Mouse (Mus musculus): ENCODE measurements around the gene Tfcp2. TPM values are rescaled to one million over a fixed set of nuclear protein-coding genes. Genes with fewer than 3 reads are reported as not detected.
A peak's percentile ranks its signal among the peaks of the same experiment; 100 is the strongest.

Gene Tfcp2
- polyA plus RNA-seq (2012; rRNA removed) (30.1 and 30.5 TPM in 2 replicates), polyA plus RNA-seq (2014; fragmentation: Nextera tagmentation; extraction: Ambion mirVana) (23.2 and 26.1 TPM in 2 replicates)

DNA sequence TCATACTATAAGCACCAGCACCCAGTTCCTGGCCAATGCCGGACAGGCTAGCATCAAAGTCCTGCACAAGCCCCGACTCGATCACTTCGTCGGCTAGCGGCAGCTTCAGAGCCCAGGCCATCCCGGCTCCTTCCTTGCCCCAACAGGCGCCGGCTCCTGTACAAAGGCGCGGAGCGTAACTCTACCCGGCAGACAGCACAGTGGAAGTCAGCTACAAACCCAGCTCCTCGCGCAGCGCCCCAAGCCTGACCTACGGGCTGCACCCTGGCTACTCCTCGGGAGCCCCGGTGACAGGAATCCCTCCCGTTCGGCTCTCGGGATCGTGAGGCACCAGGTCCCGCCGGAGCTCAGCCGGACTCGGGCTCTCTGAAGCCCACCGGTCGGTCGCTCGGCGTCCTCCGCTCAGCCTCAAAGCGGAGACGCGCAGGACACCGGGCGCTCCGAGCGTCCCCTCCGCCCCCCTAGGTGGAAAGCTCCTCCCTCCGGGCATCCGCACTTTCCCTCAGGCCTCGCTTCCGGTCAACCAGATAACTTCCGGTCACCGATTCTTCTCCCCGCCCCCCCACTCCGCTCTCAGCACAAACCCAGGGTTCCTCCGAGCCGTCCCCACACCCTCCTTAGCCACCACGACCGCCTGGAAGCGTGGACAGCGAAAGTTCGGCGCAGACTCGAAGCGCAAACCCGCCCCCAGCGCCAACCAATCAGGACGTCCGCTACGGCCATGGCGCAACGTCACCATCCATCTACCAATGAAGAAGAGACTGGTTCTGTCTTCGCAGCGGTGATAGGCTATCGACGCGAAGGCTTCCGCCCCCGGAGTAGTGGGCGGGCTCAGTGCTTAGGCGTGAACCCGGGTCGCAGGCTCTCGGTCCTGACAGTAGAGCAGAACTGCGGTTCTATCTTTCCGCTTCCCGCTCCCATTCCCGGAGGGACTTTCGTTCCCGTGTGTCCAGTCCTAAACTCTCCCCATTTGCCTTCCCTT is at the start of gene Tfcp2:
Gene Tfcp2 (minus strand): TSS at position 683 of the 982 bp plus-strand sequence.
- ATAC-seq (ENCODE audit: low FRiP score, low read depth) (peak; percentile 100), DNase-seq (ENCODE audit: low spot score) (peak; percentile 98)
- H3K4me3 ChIP-seq (replicated peaks; ENCODE audit: low read length), result peak within 1 kb of the TSS; percentile 89
- H3K36me3 ChIP-seq (ENCODE audit: control insufficient read depth, insufficient read depth, low read length), result peaks cover 21% of the 10 kb centered on the region
- H3K4me2 ChIP-seq (replicated peaks; ENCODE audit: low read depth, low read length, severe bottlenecking), result peak within 1 kb of the TSS; percentile 67
- WGBS, result under 1% methylated on average over 80 of the region's 84 CpGs
- peaks cover 4% of the 10 kb centered on the region for H3K4me1 ChIP-seq (ENCODE audit: control insufficient read depth, insufficient read depth, low read length)
- H3K9ac ChIP-seq (ENCODE audit: low read depth, low read length, severe bottlenecking), result peak within 1 kb of the TSS; percentile 88
- H3K27ac ChIP-seq (replicated peaks; ENCODE audit: low read depth, low read length), result peak within 1 kb of the TSS; percentile 81
- peak; percentile 45; the same call in 1 of the 2 replicates for TF ChIP-seq POLR2A (IDR thresholded peaks at IDR 0.05; ENCODE audit: borderline replicate concordance, extremely low read depth, insufficient read depth, insufficient read length)
- H3K27me3 ChIP-seq (ENCODE audit: control insufficient read depth, insufficient read depth, low read length), result no peaks in the 10 kb centered on the region
- H3K9me3 ChIP-seq (ENCODE audit: control insufficient read depth, low read length), result no peaks in the 10 kb centered on the region

- no peaks in the 10 kb centered on the region for H3K36me3 ChIP-seq (ENCODE audit: control insufficient read depth, insufficient read depth, low read length)
- no peaks in the 10 kb centered on the region for H3K9me3 ChIP-seq (ENCODE audit: control insufficient read depth, low read length)
- peaks cover 33% of the 10 kb centered on the region for H3K27me3 ChIP-seq (ENCODE audit: control insufficient read depth, insufficient read depth, low read length)
- H3K4me1 ChIP-seq (ENCODE audit: control insufficient read depth, insufficient read depth, low read length), result peaks cover 11% of the 10 kb centered on the region
- peak overlapping the region; percentile 75; the same call in 1 of the 2 replicates for H3K4me3 ChIP-seq (replicated peaks; ENCODE audit: low read length)
- no peak for TF ChIP-seq POLR2A (IDR thresholded peaks at IDR 0.05; ENCODE audit: borderline replicate concordance, extremely low read depth, insufficient read depth, insufficient read length)
- DNase-seq (ENCODE audit: low spot score) (no peak), ATAC-seq (ENCODE audit: low FRiP score, low read depth) (no peak)
- WGBS, result 14% methylated on average over 21 of the region's 21 CpGs
- no peak overlapping the region for H3K27ac ChIP-seq (replicated peaks; ENCODE audit: low read depth, low read length)
- H3K4me2 ChIP-seq (replicated peaks; ENCODE audit: low read depth, low read length, severe bottlenecking), result peak overlapping the region; percentile 97
- H3K9ac ChIP-seq (ENCODE audit: low read depth, low read length, severe bottlenecking), result no peak overlapping the region
Measured at GRCm38 (mm10) chr15:100600696-100601272, 49.0 kb upstream of the Tfcp2 start.

DNA sequence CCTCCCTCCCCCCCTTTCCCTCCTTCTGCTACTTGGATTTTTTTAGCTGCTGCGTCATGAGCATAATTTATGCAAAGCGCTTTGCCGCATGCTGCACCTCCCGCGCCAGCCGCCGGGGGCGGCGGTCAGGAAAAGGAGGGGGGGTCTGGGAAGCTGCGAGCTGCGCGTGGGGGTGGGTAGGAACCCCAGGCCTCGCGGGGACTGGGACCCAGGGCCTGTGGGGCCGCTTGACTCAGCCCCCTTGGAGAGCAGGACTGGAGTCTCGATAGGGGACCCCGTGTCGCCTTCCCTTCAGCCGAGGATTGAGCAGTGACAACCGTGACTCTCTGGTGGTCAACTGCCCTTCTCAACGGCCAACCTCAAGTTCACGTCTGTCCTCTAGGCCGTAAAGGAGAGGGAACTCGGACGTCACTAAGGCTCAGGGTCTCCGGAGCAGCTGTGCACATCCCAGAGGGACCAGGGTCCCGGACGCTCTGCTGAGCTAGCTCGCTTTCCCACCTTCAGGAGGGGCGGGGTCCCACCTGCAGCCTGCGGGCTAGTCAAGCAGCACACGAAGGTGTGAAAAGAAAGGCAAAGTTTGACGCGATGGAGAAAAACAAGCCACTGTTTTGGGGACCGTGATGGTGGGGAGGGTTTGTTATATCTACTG is 48.4 kb upstream of the Tfcp2 start:
- under 1% methylated on average over 32 of the region's 35 CpGs for WGBS
- Histone ChIP-seq H3K9ac (ENCODE audit: low read depth, low read length, severe bottlenecking) (peak overlapping the region; percentile 90), H3K4me1 (ENCODE audit: control insufficient read depth, insufficient read depth, low read length) (peaks cover 11% of the 10 kb centered on the region), H3K4me2 (replicated peaks; ENCODE audit: low read depth, low read length, severe bottlenecking) (peak overlapping the region; percentile 97), H3K36me3 (ENCODE audit: control insufficient read depth, insufficient read depth, low read length) (no peaks in the 10 kb centered on the region), H3K27me3 (ENCODE audit: control insufficient read depth, insufficient read depth, low read length) (peaks cover 33% of the 10 kb centered on the region), H3K9me3 (ENCODE audit: control insufficient read depth, low read length) (no peaks in the 10 kb centered on the region), H3K4me3 (replicated peaks; ENCODE audit: low read length) (peak overlapping the region; percentile 75), H3K27ac (replicated peaks; ENCODE audit: low read depth, low read length) (no peak overlapping the region)
- DNase-seq (ENCODE audit: low spot score) (peak; percentile 77), ATAC-seq (ENCODE audit: low FRiP score, low read depth) (peak; percentile 79)
- TF ChIP-seq POLR2A (IDR thresholded peaks at IDR 0.05; ENCODE audit: borderline replicate concordance, extremely low read depth, insufficient read depth, insufficient read length), result no peak

DNA sequence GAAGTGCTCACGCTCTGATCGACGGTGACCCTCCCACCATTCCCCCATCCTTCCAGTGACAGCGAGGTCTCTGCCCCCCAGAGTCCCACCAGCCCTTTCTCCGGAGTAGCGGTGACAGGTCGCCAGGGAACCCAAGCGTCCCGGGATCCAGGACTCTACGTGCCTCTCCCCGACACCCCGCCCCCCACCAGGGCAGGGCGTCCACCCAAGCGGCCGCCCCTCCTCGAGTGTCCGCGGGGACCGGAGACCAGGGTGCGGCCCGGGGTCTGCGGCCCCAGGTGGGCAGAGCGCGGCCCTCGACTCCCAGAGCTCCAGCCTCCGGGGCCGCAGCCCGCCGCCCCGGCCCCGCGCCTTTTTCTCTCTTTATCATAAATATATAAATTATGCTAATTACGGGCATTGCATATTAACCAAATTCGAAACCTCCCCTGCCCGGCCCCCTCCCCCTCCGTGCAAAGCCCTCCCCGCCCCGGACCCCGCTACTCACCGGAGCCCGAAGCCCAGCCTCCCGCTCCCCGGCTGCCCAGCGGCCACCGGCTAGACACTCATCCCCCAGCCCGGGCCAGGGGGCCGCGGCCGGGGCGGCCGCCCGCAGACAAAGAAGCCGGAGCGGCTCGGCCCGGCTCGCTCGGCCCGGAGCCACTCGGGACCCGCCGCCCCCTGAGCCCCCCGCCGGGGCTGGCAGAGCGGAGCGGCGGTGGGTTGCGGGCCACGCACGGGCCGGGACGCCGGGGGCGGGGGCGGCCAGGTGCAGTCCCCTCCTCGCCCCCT is 47.7 kb upstream of the Tfcp2 start, which contains the start of gene Pou6f1:
Gene Pou6f1 (minus strand): TSS at position 709 of the 771 bp plus-strand sequence.
- WGBS, result 2% methylated on average over 48 of the region's 76 CpGs
- DNase-seq (ENCODE audit: low spot score), result no peak
- TF ChIP-seq POLR2A (IDR thresholded peaks at IDR 0.05; ENCODE audit: borderline replicate concordance, extremely low read depth, insufficient read depth, insufficient read length), result no peak

More for the DNA sequence above, 47.7 kb upstream of the Tfcp2 start, which contains the start of gene Pou6f1:
- no peaks in the 10 kb centered on the region for H3K9me3 ChIP-seq (ENCODE audit: control insufficient read depth, low read length)
- peaks cover 8% of the 10 kb centered on the region; the same call in 1 of the 2 replicates for H3K4me1 ChIP-seq (ENCODE audit: control insufficient read depth, insufficient read depth, low read length)
- 0 out of 2 replicates have a peak within 1 kb of the TSS, but pooled peaks have one; percentile 8 for H3K27ac ChIP-seq (replicated peaks; ENCODE audit: low read depth, low read length)
- no peaks in the 10 kb centered on the region for H3K36me3 ChIP-seq (ENCODE audit: control insufficient read depth, insufficient read depth, low read length)
- H3K27me3 ChIP-seq (ENCODE audit: control insufficient read depth, insufficient read depth, low read length), result peaks cover 33% of the 10 kb centered on the region
- H3K9ac ChIP-seq (ENCODE audit: low read depth, low read length, severe bottlenecking), result peak within 1 kb of the TSS; percentile 90
- peak within 1 kb of the TSS; percentile 75 for H3K4me3 ChIP-seq (replicated peaks; ENCODE audit: low read length)
- H3K4me2 ChIP-seq (replicated peaks; ENCODE audit: low read depth, low read length, severe bottlenecking), result peak within 1 kb of the TSS; percentile 97
- peak; percentile 53 for ATAC-seq (ENCODE audit: low FRiP score, low read depth)
